Mouse (Mus musculus): ENCODE measurements at regions not wholly inside any gene's neighbourhood (a gene's known extent, or its start where the extent isn't known, plus 50 kb on each side); places are given as distances from the start of the nearest gene placed in this dataset.

DNA sequence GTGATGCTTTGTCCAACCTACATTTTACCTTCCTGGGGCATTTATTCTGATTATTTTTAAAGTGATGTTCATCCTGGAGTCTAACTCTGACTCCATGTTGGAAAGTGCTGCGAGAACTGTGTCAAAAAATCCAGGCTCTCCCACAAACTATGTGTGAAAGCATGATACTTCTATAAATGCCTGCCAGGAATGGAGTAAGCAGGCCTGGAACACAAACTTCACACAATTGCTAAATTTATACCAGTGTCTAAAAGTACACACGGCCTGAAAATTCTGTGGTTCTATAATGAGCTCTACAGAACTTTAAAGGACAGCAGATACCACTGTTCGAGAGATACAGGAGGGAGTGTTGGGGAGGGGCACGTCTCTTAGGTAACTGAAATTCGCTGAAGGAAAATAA, 96.0 kb upstream of the Negr1 start:
- Histone ChIP-seq H3K4me3 (no peak overlapping the region), H3K9ac (no peak overlapping the region), H3K9me3 (no peaks in the 10 kb centered on the region), H3K4me2 (replicated peaks) (no peak overlapping the region), H3K27me3 (no peaks in the 10 kb centered on the region), H3K36me3 (no peaks in the 10 kb centered on the region), H3K4me1 (no peaks in the 10 kb centered on the region), H3K27ac (no peak overlapping the region)
- no peak for ATAC-seq (ENCODE audit: insufficient number of reproducible peaks, insufficient read depth, low FRiP score, low TSS enrichment)
- 80% methylated on average over 5 of the region's 5 CpGs for WGBS

DNA sequence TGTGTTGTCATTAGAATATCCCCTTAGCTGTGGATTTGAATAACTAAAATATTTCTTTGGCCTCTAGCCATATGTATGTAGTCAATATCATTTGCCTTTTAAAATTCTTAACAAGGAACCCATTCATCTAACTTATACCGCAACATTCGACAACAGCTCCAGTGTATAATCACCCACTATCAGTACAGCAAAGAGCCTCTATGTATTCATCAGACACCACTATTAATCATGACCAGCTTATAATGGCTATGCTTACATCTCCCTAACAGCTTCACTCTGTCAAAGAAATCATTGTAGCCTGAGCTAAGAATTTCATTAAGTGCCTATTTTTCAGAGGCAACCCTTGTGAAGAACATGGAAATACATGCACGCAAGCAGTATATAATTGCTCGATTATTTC, 88.9 kb upstream of the Negr1 start:
- no peak for ATAC-seq (ENCODE audit: insufficient number of reproducible peaks, insufficient read depth, low FRiP score, low TSS enrichment)
- no peaks in the 10 kb centered on the region for H3K27me3 ChIP-seq
- no peaks in the 10 kb centered on the region for H3K36me3 ChIP-seq
- no peak overlapping the region for H3K27ac ChIP-seq
- no peak overlapping the region for H3K4me2 ChIP-seq (replicated peaks)
- no peaks in the 10 kb centered on the region for H3K9me3 ChIP-seq
- no peaks in the 10 kb centered on the region for H3K4me1 ChIP-seq
- no peak overlapping the region for H3K9ac ChIP-seq
- 91% methylated on average over 4 of the region's 4 CpGs for whole genome bisulfite sequencing
- H3K4me3 ChIP-seq, result no peak overlapping the region

Measured in embryonic facial prominence, embryonic 12.5 days (tissue).